Mouse (Mus musculus) MEL (cell line): Measurements from ENCODE around the gene Clec3a.

Experiments
- CHD1 ChIP-seq: IDR thresholded peaks from 2 replicates; pipeline ENCODE4 v1.6.1; 2012; ENCODE audit warnings: low read depth, mild to moderate bottlenecking, inconsistent platforms, low read length, improper control_type of control experiment
- CHD2 ChIP-seq: IDR thresholded peaks from 2 replicates; pipeline ENCODE4 v1.6.1; 2011; ENCODE audit warnings: low read length, improper control_type of control experiment
- CTCF ChIP-seq, 3 experiments: IDR thresholded peaks in 2 of 3; conservative IDR thresholded peaks in 1 of 3; 2 replicates each; pipeline ENCODE4 v1.5.1; 2011 to 2012; ENCODE audit warnings: low read length in 3 of 3, low read depth in 2 of 3, mild to moderate bottlenecking in 2 of 3, improper control_type of control experiment in 1 of 3, inconsistent platforms in 1 of 3, mixed read lengths in 1 of 3, moderate library complexity in 1 of 3; ENCODE audit not compliant: control insufficient read depth in 1 of 3, insufficient read depth in 1 of 3, poor library complexity in 1 of 3, severe bottlenecking in 1 of 3
- GATA1 ChIP-seq: IDR thresholded peaks from 2 replicates; pipeline ENCODE4 v1.6.1; 2011; ENCODE audit warnings: low read depth, low read length, improper control_type of control experiment
- KAT2A ChIP-seq: conservative IDR thresholded peaks from 2 replicates; pipeline ENCODE4 v1.6.1; 2012; ENCODE audit warnings: low read depth, low read length, improper control_type of control experiment, inconsistent platforms
- MXI1 ChIP-seq: IDR thresholded peaks from 2 replicates; pipeline ENCODE4 v1.6.1; 2011; ENCODE audit warnings: mild to moderate bottlenecking, low read depth, low read length, improper control_type of control experiment
- MYC ChIP-seq: IDR thresholded peaks from 2 replicates; pipeline ENCODE4 v1.6.1; 2011; ENCODE audit warnings: low read depth, mild to moderate bottlenecking, low read length, improper control_type of control experiment, moderate library complexity
- POLR2A ChIP-seq, 2 experiments: IDR thresholded peaks; 2 replicates each; pipeline ENCODE4 v1.6.1; 2011 to 2012; ENCODE audit warnings: low read length in 2 of 2, mild to moderate bottlenecking in 2 of 2, control low read depth in 1 of 2, improper control_type of control experiment in 1 of 2, low read depth in 1 of 2, moderate library complexity in 1 of 2; ENCODE audit not compliant: control insufficient read depth in 1 of 2, insufficient read depth in 1 of 2, poor library complexity in 1 of 2
- RCOR1 ChIP-seq: IDR thresholded peaks from 2 replicates; pipeline ENCODE4 v1.6.1; 2012; ENCODE audit warnings: low read depth, mild to moderate bottlenecking, inconsistent platforms, low read length, improper control_type of control experiment
- TCF12 ChIP-seq: IDR thresholded peaks from 2 replicates; pipeline ENCODE4 v1.6.1; 2014; ENCODE audit warnings: low read depth, mild to moderate bottlenecking, inconsistent platforms, low read length, improper control_type of control experiment, moderate library complexity
- USF1 ChIP-seq: IDR thresholded peaks from 2 replicates; pipeline ENCODE4 v1.6.1; 2014; ENCODE audit warnings: low read depth, mild to moderate bottlenecking, inconsistent platforms, low read length, improper control_type of control experiment, moderate library complexity
- ZC3H11A ChIP-seq: IDR thresholded peaks from 2 replicates; pipeline ENCODE4 v1.6.1; 2012; ENCODE audit warnings: low read depth, mild to moderate bottlenecking, inconsistent platforms, low read length, improper control_type of control experiment
- ZKSCAN1 ChIP-seq: IDR thresholded peaks from 2 replicates; pipeline ENCODE4 v1.6.1; 2012; ENCODE audit warnings: low read depth, mild to moderate bottlenecking, inconsistent platforms, low read length, improper control_type of control experiment, moderate library complexity

- no peak for TF ChIP-seq GATA1
- TF ChIP-seq ZKSCAN1: no peak
- no peak for TF ChIP-seq TCF12
- no peak for TF ChIP-seq ZC3H11A
- no peak for TF ChIP-seq CTCF (IDR thresholded peaks at IDR 0.05 in 2 of 3, conservative IDR thresholded peaks at IDR 0.05 in 1 of 3; ENCODE audit: control insufficient read depth in 1 of 3, insufficient read depth in 1 of 3, low read depth in 2 of 3, low read length in 3 of 3, poor library complexity in 1 of 3, severe bottlenecking in 1 of 3)
- TF ChIP-seq CHD2: no peak
- TF ChIP-seq CHD1: no peak
- TF ChIP-seq MYC: no peak
- no peak for TF ChIP-seq POLR2A (IDR thresholded peaks at IDR 0.05; ENCODE audit: control insufficient read depth in 1 of 2, insufficient read depth in 1 of 2, low read depth in 1 of 2, low read length in 2 of 2, poor library complexity in 1 of 2)
- TF ChIP-seq MXI1: no peak
- TF ChIP-seq RCOR1: no peak
- TF ChIP-seq KAT2A: no peak
- TF ChIP-seq USF1: no peak
Measured at GRCm38 (mm10) chr8:114462591-114462990, 44.7 kb downstream of the Clec3a start.
